Mouse (Mus musculus) small intestine, adult 2 months (tissue): ENCODE measurements at regions not wholly inside any gene's neighbourhood (a gene's known extent, or its start where the extent isn't known, plus 50 kb on each side); places are given as distances from the start of the nearest gene placed in this dataset.

ENCODE experiments used
- CTCF ChIP-seq: fragments of 200-500 bp; IDR thresholded peaks from 2 replicates; pipeline ENCODE4 v1.5.1; 2012; ENCODE audit warnings: low read depth, mild to moderate bottlenecking, control low read depth, inconsistent platforms, low read length, moderate library complexity, mixed read lengths; ENCODE audit not compliant: insufficient replicate concordance, insufficient read length; ENCODE audit errors: extremely low read depth
- POLR2A ChIP-seq: fragments of 200-500 bp; IDR thresholded peaks from 2 replicates; pipeline ENCODE4 v1.6.1; 2012; ENCODE audit warnings: low read depth, mild to moderate bottlenecking, control low read depth, inconsistent platforms, low read length, moderate library complexity

- TF ChIP-seq CTCF (no peak), POLR2A (no peak)
Observed at GRCm38 (mm10) chr10:9030486-9030885, 144.6 kb upstream of the Sash1 start.
